Comparison of ENCODE assay signal across 22 mouse cellular contexts in the genomic region with DNA sequence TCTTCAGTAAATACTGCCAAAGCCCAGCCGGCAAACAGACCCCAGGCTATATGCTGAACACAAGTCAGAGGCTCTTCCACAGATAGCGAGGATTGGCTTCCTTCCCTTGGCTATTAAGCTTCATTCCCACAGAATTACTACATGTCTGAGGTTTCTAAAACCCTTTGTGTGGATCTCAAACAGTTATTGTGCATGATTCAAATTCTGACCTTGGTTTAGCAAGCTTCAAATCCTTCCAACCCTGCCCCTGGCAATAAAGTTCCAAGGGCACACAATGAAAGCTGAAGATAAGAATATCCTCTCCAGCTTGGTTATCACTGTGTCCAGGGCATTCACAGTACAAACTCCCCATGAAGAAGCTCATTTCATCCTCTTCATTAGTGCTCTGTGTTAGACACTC.
DNase-seq lines count a peak whose midpoint lies in the region; ATAC-seq lines count a peak whose summit lies in the region.
"Had no signal": no experiment of that assay in that cellular context is flagged by ENCODE, and none has a peak within 500 bp of the region (broad histone marks: within the 10 kb centered on the region; RNA-seq: fewer than 3 reads in every experiment).

No protein-coding gene starts in this region.

- ATAC-seq in erythroblast, adult 5-6 weeks (replicated peaks; ENCODE audit: low FRiP score, poor library complexity, severe bottlenecking), result no peak
- ATAC-seq: forebrain, embryonic 15.5 days; hindbrain, postnatal 0 days; inflammation-experienced regulatory T-cells, adult 6 months; intestine, embryonic 16.5 days had no signal

- peak; percentile 56 for DNase-seq in adrenal gland, adult 2 months
- DNase-seq in adrenal gland, postnatal 4 days (ENCODE audit: low spot score in 2 of 2), result no peak
- peak; percentile 6 for DNase-seq in testis, postnatal 14 days (ENCODE audit: low spot score)
- DNase-seq in testis, postnatal 10 days (ENCODE audit: low spot score), result no peak
- DNase-seq in adrenal gland, postnatal 14 days, result peak; percentile 33
- no peak for DNase-seq in thymus, postnatal 0 days (ENCODE audit: low spot score)
- DNase-seq: B cell, adult 2 months; cerebellum, adult 11 months; cerebellum, adult 2 months; cerebellum, adult 9-11 months; cerebellum, postnatal 25 days; embryo, embryonic 11 days; gastrocnemius, postnatal 25 days; heart, adult 2 months; heart, postnatal 14 days; heart, postnatal 4 days; kidney, adult 18-20 months had no signal

Comparison
In these comparisons a context has a peak if more than half of its experiments do, and no peak if none do; other contexts are left out.
1. DNase-seq: peak in adrenal gland, adult 2 months (single experiment), testis, postnatal 14 days (single experiment) and adrenal gland, postnatal 14 days (single experiment); none in adrenal gland, postnatal 4 days (0 of 2), testis, postnatal 10 days (single experiment) and thymus, postnatal 0 days (single experiment).